Mouse (Mus musculus): ENCODE data around the gene Hagh.

DNA sequence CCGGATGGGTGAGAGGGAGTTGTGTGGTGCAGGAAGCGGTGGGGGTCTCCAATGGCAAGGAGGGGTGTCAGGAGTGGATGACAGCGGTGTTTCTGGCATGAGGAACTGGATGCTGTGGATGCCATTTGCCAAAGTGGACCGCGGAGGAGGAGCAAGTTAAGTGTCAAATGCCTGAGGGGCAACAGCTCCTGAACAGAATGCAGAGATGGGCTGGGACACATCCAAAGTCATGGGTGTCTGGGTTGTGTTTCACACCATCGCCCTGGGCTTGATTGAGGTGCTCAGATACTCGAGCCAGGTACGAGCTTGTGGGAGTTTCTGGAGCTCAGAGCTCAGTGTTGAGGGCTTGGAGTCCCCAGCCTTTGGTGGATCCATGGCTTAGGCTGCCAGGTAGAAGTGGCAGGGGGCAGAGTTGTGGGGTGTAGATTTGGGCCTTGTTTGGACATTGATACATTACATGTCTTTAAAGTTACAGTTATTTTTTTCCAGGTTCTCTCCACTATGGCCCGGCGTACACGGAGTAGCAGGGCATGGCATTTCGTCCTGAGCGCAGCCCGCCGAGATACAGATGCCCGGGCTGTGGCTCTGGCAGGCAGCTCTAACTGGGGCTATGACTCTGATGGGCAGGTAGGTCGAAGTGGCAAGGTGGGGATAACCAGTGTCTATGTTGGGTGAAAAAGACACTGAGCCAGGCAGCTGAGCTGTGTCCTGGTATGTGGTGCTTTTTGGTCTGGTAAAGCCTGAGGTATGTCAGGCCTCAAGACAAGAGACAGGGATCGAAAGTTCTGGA lies 47.5 kb downstream of the Hagh start:
- no peak for TF ChIP-seq CTCF (IDR thresholded peaks at IDR 0.05; ENCODE audit: borderline replicate concordance, insufficient read depth, low read depth, low read length)
- TF ChIP-seq POLR2A (IDR thresholded peaks at IDR 0.05; ENCODE audit: borderline replicate concordance, insufficient read depth, low read length): no peak
